Mouse (Mus musculus): ENCODE data around the gene Trak1. TPM values are rescaled to one million over a fixed set of nuclear protein-coding genes. Genes with fewer than 3 reads are reported as not detected.

Trak1 gene
- polyA plus RNA-seq, 1 experiment from 2014 or later, result 16.2 TPM

- no peak overlapping the region for H3K4me3 ChIP-seq (ENCODE audit: low read length)
- no peak overlapping the region for H3K4me2 ChIP-seq (replicated peaks; ENCODE audit: low read depth, low read length)
- peaks cover 48% of the 10 kb centered on the region for H3K4me1 ChIP-seq (ENCODE audit: insufficient read depth, low read length)
- no peaks in the 10 kb centered on the region for H3K9me3 ChIP-seq (ENCODE audit: low read length)
- H3K27me3 ChIP-seq (ENCODE audit: insufficient read depth, low read length), result no peaks in the 10 kb centered on the region
- H3K9ac ChIP-seq (replicated peaks; ENCODE audit: low read length), result peak overlapping the region; percentile 37; the same call in 1 of the 2 replicates
- peak overlapping the region; percentile 70; the same call in 1 of the 2 replicates for H3K27ac ChIP-seq (ENCODE audit: low read length)
- no peak for ATAC-seq (ENCODE audit: low FRiP score, low TSS enrichment)
- WGBS, result 28% methylated on average over 3 of the region's 3 CpGs
- no peaks in the 10 kb centered on the region for H3K36me3 ChIP-seq (ENCODE audit: insufficient read depth, low read length)
Measured at GRCm38 (mm10) chr9:121350601-121351000, 53.3 kb downstream of the Trak1 start.

- H3K4me1 ChIP-seq (ENCODE audit: insufficient read depth, low read length), result peaks cover 54% of the 10 kb centered on the region
- peak overlapping the region; percentile 70 for H3K27ac ChIP-seq (ENCODE audit: low read length)
- peak overlapping the region; percentile 17; the same call in 1 of the 2 replicates for H3K9ac ChIP-seq (replicated peaks; ENCODE audit: low read length)
- ATAC-seq (ENCODE audit: low FRiP score, low TSS enrichment), result no peak
- no peaks in the 10 kb centered on the region for H3K36me3 ChIP-seq (ENCODE audit: insufficient read depth, low read length)
- H3K27me3 ChIP-seq (ENCODE audit: insufficient read depth, low read length), result no peaks in the 10 kb centered on the region
- 37% methylated on average over 9 of the region's 9 CpGs for WGBS
- no peak overlapping the region for H3K4me2 ChIP-seq (replicated peaks; ENCODE audit: low read depth, low read length)
- no peak overlapping the region for H3K4me3 ChIP-seq (ENCODE audit: low read length)
- H3K9me3 ChIP-seq (ENCODE audit: low read length), result no peaks in the 10 kb centered on the region
Measured at GRCm38 (mm10) chr9:121351388-121352078, 54.2 kb downstream of the Trak1 start.

GRCm38 (mm10) chr9:121352131-121352606 is 54.9 kb downstream of the Trak1 start:
- Histone ChIP-seq H3K9ac (replicated peaks; ENCODE audit: low read length) (no peak overlapping the region), H3K27ac (ENCODE audit: low read length) (no peak overlapping the region), H3K36me3 (ENCODE audit: insufficient read depth, low read length) (no peaks in the 10 kb centered on the region), H3K4me2 (replicated peaks; ENCODE audit: low read depth, low read length) (no peak overlapping the region), H3K4me3 (ENCODE audit: low read length) (no peak overlapping the region), H3K9me3 (ENCODE audit: low read length) (no peaks in the 10 kb centered on the region), H3K27me3 (ENCODE audit: insufficient read depth, low read length) (no peaks in the 10 kb centered on the region), H3K4me1 (ENCODE audit: insufficient read depth, low read length) (peaks cover 54% of the 10 kb centered on the region)
- ATAC-seq (ENCODE audit: low FRiP score, low TSS enrichment), result no peak
- 26% methylated on average over 11 of the region's 11 CpGs for WGBS

- Histone ChIP-seq H3K9me3 (ENCODE audit: low read length) (no peaks in the 10 kb centered on the region), H3K4me2 (replicated peaks; ENCODE audit: low read depth, low read length) (no peak overlapping the region), H3K4me3 (ENCODE audit: low read length) (no peak overlapping the region), H3K36me3 (ENCODE audit: insufficient read depth, low read length) (no peaks in the 10 kb centered on the region), H3K27me3 (ENCODE audit: insufficient read depth, low read length) (no peaks in the 10 kb centered on the region), H3K4me1 (ENCODE audit: insufficient read depth, low read length) (peaks cover 53% of the 10 kb centered on the region), H3K9ac (replicated peaks; ENCODE audit: low read length) (no peak overlapping the region), H3K27ac (ENCODE audit: low read length) (no peak overlapping the region)
- ATAC-seq (ENCODE audit: low FRiP score, low TSS enrichment), result no peak
- WGBS, result 85% methylated on average over 9 of the region's 9 CpGs
Measured at GRCm38 (mm10) chr9:121352726-121353125, 55.4 kb downstream of the Trak1 start.

GRCm38 (mm10) chr9:121354792-121355390 is 57.6 kb downstream of the Trak1 start:
- H3K27me3 ChIP-seq (ENCODE audit: insufficient read depth, low read length), result no peaks in the 10 kb centered on the region
- H3K9ac ChIP-seq (replicated peaks; ENCODE audit: low read length), result no peak overlapping the region
- 62% methylated on average over 4 of the region's 4 CpGs for WGBS
- H3K4me2 ChIP-seq (replicated peaks; ENCODE audit: low read depth, low read length), result no peak overlapping the region
- no peaks in the 10 kb centered on the region for H3K36me3 ChIP-seq (ENCODE audit: insufficient read depth, low read length)
- ATAC-seq (ENCODE audit: low FRiP score, low TSS enrichment), result no peak
- no peak overlapping the region for H3K27ac ChIP-seq (ENCODE audit: low read length)
- peaks cover 52% of the 10 kb centered on the region for H3K4me1 ChIP-seq (ENCODE audit: insufficient read depth, low read length)
- no peak overlapping the region for H3K4me3 ChIP-seq (ENCODE audit: low read length)
- no peaks in the 10 kb centered on the region for H3K9me3 ChIP-seq (ENCODE audit: low read length)

- H3K36me3 ChIP-seq (ENCODE audit: insufficient read depth, low read length), result no peaks in the 10 kb centered on the region
- H3K27ac ChIP-seq (ENCODE audit: low read length), result peak overlapping the region; percentile 2; the same call in 1 of the 2 replicates
- ATAC-seq (ENCODE audit: low FRiP score, low TSS enrichment), result no peak
- H3K27me3 ChIP-seq (ENCODE audit: insufficient read depth, low read length), result no peaks in the 10 kb centered on the region
- no peaks in the 10 kb centered on the region for H3K9me3 ChIP-seq (ENCODE audit: low read length)
- WGBS, result 58% methylated on average over 9 of the region's 9 CpGs
- no peak overlapping the region for H3K4me2 ChIP-seq (replicated peaks; ENCODE audit: low read depth, low read length)
- no peak overlapping the region for H3K4me3 ChIP-seq (ENCODE audit: low read length)
- H3K4me1 ChIP-seq (ENCODE audit: insufficient read depth, low read length), result peaks cover 55% of the 10 kb centered on the region
- peak overlapping the region; percentile 5; the same call in 1 of the 2 replicates for H3K9ac ChIP-seq (replicated peaks; ENCODE audit: low read length)
Measured at GRCm38 (mm10) chr9:121355431-121356141, 58.3 kb downstream of the Trak1 start.

GRCm38 (mm10) chr9:121357102-121357501 is 59.8 kb downstream of the Trak1 start:
- no peaks in the 10 kb centered on the region for H3K9me3 ChIP-seq (ENCODE audit: low read length)
- ATAC-seq (ENCODE audit: low FRiP score, low TSS enrichment), result no peak
- H3K4me1 ChIP-seq (ENCODE audit: insufficient read depth, low read length), result peaks cover 48% of the 10 kb centered on the region
- no peak overlapping the region for H3K9ac ChIP-seq (replicated peaks; ENCODE audit: low read length)
- H3K4me2 ChIP-seq (replicated peaks; ENCODE audit: low read depth, low read length), result no peak overlapping the region
- H3K4me3 ChIP-seq (ENCODE audit: low read length), result no peak overlapping the region
- no peak overlapping the region for H3K27ac ChIP-seq (ENCODE audit: low read length)
- 88% methylated on average over 5 of the region's 5 CpGs for WGBS
- no peaks in the 10 kb centered on the region for H3K36me3 ChIP-seq (ENCODE audit: insufficient read depth, low read length)
- no peaks in the 10 kb centered on the region for H3K27me3 ChIP-seq (ENCODE audit: insufficient read depth, low read length)

GRCm38 (mm10) chr9:121357582-121358275 is 60.4 kb downstream of the Trak1 start:
- Histone ChIP-seq H3K9me3 (ENCODE audit: low read length) (no peaks in the 10 kb centered on the region), H3K9ac (replicated peaks; ENCODE audit: low read length) (no peak overlapping the region), H3K36me3 (ENCODE audit: insufficient read depth, low read length) (0 out of 2 replicates have a peak, but pooled peaks cover 2% of the 10 kb centered on the region), H3K4me1 (ENCODE audit: insufficient read depth, low read length) (peaks cover 43% of the 10 kb centered on the region), H3K4me3 (ENCODE audit: low read length) (no peak overlapping the region), H3K27me3 (ENCODE audit: insufficient read depth, low read length) (no peaks in the 10 kb centered on the region), H3K27ac (ENCODE audit: low read length) (no peak overlapping the region), H3K4me2 (replicated peaks; ENCODE audit: low read depth, low read length) (no peak overlapping the region)
- 86% methylated on average over 16 of the region's 16 CpGs for WGBS
- no peak for ATAC-seq (ENCODE audit: low FRiP score, low TSS enrichment)

GRCm38 (mm10) chr9:121358418-121358817 is 61.1 kb downstream of the Trak1 start:
- Histone ChIP-seq H3K9ac (replicated peaks; ENCODE audit: low read length) (no peak overlapping the region), H3K4me3 (ENCODE audit: low read length) (no peak overlapping the region), H3K27ac (ENCODE audit: low read length) (no peak overlapping the region), H3K27me3 (ENCODE audit: insufficient read depth, low read length) (no peaks in the 10 kb centered on the region), H3K9me3 (ENCODE audit: low read length) (no peaks in the 10 kb centered on the region), H3K4me1 (ENCODE audit: insufficient read depth, low read length) (peaks cover 41% of the 10 kb centered on the region), H3K4me2 (replicated peaks; ENCODE audit: low read depth, low read length) (no peak overlapping the region), H3K36me3 (ENCODE audit: insufficient read depth, low read length) (0 out of 2 replicates have a peak, but pooled peaks cover 2% of the 10 kb centered on the region)
- 49% methylated on average over 8 of the region's 8 CpGs for WGBS
- no peak for ATAC-seq (ENCODE audit: low FRiP score, low TSS enrichment)

All from kidney, embryonic 16.5 days (tissue).